Mouse (Mus musculus) adrenal gland, adult 8-10 months (tissue): ENCODE results near the gene Nr1h4. TPM values are rescaled to one million over a fixed set of nuclear protein-coding genes. Genes with fewer than 3 reads are reported as not detected.

ENCODE experiments used
- DNase-seq: peaks from one replicate; pipeline ENCODE4 v3.0.0; 2022
- total RNA-seq, 4 experiments: library from RNA; stranded (reverse); gene quantifications; 2 replicates each; pipeline ENCODE4 v1.2.4; 2022

The Nr1h4 gene
- total RNA-seq, 4 experiments from 2014 or later, result 26.7 to 38.1 (median 32.2) TPM

DNA sequence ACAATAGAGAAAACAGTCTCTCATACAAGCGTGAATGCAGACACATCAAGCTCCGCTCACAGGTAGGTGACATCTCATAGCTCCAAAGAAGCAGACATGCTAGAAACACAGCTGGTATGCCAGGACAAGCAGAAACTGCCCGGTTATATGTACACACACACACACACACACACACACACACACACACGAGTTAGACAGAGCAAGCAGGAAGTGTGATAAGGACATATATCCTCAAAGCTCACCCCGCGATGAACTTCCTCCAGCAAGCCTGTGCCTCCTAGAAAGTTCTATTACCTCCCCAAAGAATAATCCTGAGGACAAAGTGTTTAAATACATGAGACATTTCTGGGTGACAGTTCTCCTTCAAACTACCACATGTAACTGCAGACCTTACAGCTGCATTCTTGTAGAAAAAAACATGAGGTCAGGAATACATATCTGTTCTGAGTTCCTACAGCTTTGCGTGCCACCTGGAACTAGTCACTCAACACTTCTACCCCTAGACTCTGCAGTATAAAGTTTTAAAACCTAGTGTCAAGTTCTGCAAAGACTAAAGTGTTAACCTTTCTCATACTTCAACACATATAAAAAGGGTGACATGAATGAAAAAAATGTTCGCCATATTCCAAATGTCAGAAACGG, 11.5 kb downstream of the Nr1h4 start:
- no peak for DNase-seq

DNA sequence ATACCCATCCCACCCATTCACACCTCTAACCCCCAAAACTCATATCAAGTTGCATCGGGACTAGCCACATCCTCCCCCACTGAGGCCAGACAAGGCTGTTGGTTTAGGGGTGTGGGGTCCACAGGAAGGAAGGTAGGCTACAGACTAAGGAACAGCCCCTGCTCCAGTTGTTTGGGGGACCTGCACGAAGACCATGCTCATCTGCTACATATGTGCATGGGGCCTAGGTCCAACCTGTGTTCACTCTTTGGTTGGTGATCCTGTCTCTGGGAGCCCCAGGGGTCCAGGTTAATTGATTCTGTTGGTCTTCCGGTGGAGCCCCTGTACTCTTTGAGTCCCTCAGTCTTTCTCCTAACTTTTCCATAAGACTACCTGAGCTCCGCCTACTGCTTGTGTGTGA, 13.0 kb downstream of the Nr1h4 start:
- no peak for DNase-seq

DNA sequence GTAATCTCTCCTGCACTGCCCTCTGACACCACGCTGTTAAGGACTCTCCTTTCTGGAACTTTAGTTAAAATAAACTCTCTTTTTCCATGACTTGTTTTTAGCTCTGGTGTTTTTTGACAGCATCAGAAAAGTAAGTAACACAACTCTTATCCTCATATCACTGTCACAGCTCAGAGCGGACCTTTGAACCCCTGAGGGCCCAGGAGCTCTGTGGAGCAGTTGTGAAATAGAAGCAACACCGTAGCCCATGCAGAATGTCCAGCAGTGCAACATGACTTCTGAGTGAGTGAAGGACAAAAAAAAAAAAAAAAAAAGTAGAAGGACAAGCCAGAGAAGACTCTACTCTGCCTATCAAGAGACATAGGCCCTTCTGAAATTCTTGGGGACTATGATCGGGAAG, 14.2 kb downstream of the Nr1h4 start:
- DNase-seq, result no peak

DNA sequence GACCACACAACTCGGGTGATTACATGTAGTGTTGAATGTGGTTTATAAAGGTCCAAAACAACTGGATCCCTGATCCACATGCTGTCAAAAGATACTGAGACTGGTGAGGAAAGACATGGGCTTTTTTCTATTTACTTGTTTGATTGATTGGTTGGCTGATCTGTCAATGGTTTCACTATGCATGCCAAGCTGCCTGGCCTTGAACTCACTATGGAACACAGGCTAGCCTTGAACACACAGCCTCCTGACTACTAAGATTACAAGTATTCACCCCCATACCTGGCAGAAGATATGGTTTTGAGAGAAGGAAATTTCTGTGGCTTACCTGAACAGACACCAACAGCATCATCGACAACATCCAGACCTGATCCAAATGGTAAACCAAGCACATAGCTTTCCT, 15.0 kb downstream of the Nr1h4 start:
- DNase-seq, result no peak

DNA sequence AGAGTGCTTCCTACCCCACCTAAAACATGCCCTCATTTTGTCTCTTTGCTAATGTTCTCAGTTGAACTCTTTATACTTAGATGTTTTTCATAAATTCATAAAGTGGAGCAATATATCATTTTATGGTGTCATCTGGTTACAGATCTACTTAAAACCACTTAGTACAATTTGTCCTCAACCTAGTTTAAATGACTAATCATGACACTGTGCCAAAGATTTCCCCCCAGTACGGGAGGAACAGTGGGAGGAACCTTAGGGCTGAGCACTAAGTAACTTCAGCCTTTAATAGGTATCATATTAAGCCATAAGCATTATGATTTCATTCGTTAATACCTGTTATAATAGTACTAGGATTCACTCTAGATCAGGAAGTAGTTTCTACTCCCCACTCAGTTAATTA, 17.6 kb downstream of the Nr1h4 start:
- no peak for DNase-seq

DNA sequence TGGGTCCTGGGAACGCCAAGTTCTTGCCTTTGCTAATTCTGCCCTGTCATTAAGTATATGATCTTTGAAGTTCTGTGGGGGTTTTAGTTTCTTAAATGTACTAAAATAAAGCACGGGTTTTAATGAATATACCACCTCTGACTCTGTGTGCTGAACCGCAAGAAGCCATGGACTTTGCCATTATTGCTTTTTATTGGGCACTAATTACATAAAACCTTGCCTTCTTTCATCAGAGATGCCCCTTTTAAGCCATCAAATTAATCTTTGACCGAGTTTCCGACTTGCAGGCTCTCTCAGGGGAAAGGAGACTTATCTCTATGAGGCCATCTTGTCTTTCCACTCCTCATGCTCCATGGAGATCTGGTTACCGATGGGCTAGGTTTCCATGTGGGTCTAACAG, 20.8 kb downstream of the Nr1h4 start:
- DNase-seq, result no peak

DNA sequence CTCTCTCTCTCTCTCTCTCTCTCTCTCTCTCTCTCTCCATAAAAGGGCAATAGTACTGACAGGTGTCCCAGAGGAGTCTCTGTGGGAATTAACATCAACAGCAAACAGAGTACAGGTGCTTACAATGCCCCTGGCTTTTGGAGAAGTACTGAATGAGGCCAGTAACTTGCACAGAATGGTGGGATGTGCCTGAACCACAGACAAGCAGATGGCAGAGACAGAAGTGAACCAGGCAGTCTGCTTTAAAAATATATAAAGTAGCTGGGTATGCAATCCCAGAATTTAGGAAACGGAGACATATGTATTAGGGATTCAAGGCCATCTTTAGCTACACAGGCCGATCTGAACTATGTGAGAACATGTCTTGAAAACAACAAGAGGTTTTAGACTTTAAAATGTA, 22.8 kb downstream of the Nr1h4 start:
- DNase-seq, result no peak

DNA sequence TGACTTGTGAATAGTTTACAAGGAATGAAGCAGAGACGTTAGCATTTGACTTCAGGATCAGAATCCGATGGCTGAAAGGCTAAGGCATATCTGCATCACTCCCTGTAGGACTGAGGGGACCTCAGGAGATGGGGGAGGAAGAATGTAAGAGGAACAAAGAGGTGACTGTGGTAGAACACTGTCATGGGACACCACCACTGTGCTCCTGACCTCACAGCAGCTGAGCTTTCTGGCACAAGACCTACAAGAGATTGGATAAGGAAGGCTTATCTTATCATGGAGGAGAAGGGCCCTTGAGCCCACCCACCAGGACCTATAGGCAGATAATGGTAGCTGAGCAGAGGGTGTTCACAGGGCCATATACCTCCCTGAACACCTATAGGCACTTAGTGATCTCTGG, 24.8 kb downstream of the Nr1h4 start:
- DNase-seq, result no peak

DNA sequence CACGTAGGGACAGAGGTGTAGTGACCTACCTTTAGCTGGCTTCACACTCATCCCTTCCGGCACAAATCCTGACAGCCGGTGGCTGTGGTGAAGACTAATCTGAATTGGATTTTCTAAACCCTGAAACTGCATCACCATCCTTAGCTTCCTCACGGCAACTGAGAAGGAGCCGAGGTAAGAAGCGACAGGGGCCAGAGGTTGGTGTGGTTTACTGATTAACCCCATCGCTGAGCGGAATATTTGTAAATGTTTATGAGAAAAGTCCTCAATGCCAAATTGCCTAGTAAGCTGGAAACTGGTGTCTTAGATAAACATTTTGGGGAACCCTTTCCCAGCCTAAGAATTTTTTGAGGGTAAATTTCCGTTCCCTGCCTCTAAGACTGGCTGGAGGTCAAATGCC, 26.9 kb downstream of the Nr1h4 start:
- no peak for DNase-seq

DNA sequence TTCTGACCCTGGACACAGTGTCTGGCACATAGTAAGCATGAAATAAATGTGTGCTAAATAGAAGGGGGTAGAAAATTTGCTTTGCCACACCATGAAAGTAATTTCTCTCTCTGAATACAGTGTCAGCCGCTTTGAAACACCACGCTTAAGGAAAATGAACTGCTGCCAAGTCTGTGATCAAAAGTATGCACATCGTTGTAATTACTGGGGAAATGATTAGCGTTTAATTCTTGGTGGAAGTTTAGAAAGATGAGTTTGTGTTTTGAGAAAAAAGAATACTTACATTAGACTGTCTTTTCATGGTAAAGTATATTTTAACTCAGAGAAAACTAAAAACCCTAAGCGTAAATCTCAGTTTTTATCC, 27.8 kb downstream of the Nr1h4 start:
- no peak for DNase-seq

DNA sequence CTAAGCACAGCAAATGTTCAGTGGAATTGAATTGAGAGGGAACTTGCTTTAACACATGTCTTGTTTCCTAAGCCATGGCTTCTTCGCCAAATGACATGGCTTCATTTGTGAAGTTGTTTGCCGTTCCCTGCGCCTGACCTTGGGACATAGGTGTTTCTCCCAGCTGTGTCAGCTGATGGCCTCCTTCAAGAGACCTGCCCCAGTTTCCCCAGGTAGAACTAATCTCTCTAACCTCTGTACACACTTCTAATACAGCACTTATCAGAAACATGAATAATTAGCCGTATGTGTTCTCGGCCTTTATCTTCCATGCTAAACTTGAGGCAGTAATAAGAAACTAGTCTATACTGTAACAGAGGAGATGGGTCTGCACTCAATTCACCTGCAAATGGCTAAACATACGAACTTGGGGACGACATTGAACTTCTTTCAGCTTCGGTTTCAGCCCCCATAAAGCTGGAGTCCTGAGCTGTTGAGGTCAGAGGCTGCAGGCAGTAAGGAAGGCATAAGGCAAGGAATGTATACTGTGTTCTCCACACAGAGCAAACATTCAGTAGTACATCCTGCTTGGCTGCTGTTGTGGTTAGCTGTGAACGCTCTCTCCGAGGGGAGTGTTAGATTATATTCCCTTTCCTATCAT, 28.3 kb downstream of the Nr1h4 start:
- no peak for DNase-seq

DNA sequence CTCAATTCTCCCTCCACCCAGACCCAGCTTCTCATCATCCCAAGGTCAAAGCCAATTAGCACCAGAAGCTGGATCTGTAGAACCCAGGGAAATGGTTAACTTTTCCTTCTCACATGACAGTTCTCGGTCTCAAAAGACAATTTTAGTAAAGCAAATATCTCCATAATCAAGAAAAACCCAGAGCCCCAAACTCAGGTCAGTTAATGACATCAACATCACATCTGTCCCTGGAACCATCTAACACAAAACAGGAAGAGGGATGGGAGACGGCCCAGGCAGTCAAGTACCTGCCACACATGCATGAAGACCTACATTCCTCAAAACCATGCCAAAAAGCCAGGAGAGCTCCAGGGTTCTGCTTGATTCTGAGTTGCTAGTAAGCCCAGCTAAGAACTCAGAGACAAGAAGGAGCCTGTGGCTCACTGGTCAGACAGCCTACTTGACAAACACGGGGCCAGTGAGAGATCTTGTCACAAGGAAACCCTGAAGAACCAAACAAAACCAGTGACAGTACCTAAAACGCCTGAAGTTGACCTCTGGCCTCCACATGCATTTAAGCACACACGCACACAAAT, 30.3 kb downstream of the Nr1h4 start:
- no peak for DNase-seq

DNA sequence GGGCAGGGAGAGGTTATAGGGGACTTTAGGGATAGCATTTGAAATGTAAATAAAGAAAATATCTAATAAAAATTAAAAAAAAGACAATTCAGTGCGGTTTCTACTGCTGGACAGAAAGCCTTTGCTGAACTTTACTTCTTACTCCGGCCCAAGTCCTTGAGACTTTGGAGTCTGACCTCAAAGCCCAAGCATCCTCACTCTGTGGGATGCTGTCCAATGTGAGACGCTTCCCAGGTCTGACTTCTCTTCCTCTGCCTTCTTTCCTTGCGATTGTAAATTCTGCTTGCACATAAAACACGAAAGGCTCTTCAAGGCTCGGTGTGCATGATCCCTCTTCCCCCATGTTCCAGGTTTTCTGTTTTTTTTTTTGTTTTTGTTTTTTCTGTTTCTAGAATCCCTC, 31.5 kb downstream of the Nr1h4 start:
- DNase-seq, result no peak

DNA sequence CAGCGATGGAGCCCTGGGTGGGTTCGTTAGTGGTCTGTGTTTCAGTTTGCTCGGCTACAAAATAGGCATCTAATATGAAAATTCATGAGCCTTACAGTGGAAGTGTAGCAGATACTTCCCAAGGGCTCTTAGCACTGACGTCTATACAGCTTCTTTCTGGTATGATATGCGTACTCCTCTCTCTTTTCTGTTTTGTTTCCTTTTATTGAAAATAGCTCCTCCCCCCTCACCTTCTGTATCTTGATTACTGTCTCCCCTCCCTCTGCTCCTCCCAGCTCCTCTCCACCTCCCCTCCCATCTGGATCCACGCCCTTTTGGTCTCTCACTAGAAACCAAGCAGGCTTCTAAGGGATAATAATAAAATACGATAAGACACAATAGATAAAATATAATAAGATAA, 37.8 kb downstream of the Nr1h4 start:
- DNase-seq, result no peak

DNA sequence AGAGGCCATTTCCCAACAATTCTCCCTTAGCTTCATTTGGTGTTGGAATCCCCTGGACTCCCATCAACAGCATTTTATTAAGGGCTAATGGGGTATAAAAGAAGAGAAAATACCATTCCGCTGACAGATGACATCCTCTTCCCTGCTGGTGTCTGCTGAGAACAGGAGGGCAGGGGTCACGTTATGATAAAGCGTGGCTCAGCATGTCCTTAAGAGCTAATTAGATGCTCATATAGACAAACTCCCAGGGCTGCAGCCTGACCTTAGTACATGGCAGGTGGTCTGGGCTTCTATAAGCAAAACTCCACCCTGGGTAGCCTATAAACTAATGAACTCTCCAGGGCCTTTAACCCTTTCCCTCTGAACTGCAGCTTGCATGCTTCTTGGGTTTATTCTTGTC, 42.1 kb downstream of the Nr1h4 start:
- no peak for DNase-seq

DNA sequence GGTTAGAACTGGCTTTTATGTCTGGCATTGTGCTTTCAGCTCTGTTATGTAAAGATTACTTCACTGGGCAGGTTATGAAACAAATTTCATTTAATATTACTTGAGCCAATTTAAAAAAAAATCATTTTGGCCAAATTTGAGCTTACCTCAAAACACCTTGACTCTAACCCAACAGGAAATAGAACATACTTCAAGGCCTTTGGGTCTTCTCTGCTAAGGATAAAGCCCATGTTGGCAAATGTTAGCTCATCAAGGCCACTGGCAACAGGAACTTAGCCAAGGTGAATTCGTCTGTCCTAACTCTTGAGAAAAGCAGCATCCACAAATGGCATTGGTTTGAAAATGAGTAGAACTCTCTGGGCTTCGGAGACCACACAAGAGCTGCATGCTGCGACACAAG, 43.1 kb downstream of the Nr1h4 start:
- DNase-seq, result peak; percentile 32

DNA sequence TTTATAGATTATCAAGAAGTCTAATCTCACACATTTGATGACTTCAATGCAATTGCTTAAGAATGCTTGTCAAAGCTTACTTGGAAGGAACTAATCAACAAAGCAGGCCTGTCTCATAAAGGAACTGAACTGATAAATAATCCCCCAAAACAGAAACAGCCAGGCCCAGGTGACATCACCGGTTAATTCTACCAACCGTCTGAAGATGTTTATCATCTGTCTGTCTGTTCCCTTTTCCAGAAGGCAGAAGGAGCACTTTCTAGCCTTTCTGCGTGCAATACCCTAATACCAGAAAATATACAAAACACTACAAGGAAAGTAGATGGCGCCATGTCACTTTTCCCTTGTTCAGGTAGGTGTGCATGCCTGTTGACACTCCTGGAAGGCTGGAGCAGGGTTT, 43.9 kb downstream of the Nr1h4 start:
- no peak for DNase-seq

DNA sequence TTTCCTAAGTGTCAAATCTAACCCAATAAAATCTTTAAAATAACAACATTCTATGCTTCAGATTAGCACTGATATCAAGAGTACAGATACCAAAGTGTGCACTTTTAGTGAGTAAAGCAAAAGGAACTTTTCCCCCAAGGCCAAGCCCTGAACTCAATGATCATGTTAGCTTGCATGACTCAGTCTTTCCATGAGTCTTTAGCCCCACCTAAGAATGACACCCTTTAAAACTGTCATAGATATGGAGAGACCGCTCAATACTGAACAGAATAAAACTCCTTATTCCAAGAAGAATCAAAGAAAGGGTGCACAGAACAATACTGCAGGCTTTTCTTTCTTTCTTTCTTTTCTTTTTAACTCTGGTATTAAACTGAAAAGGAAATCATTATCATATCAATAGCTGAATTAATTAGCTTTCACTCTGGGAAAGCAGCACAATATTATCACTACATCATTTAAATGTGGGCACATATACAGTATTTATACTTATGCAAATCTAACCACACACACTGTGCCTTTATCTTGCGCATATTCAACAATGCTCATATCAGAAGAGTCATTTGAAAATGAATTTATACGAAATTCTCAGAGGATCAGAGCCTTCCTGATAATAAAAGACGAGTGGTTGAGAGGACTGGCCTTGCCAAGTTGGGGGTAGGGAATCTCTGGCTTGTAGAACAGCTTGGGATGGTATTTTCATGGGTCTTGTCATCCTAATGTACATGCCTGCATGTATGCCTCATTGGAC, 46.2 kb downstream of the Nr1h4 start:
- peak; percentile 28 for DNase-seq

DNA sequence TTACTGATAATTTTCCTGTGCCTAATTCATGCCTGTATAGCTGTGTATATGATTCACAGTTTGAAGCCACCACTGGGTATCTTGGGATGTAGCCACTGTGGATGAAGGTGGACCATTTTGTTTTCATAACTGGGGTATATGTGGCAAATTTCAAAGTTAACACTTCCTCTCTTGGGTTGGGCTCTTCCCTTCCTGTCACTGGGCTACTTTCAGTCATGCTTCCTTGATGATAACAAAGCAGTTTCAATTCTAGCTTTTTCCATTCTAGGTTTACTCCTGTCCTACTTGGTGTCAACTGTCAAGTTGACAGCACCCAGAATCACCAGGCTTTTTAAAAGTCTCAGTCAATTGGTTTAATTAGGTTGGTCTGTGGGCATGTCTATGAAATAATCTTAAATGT, 48.5 kb downstream of the Nr1h4 start:
- no peak for DNase-seq

DNA sequence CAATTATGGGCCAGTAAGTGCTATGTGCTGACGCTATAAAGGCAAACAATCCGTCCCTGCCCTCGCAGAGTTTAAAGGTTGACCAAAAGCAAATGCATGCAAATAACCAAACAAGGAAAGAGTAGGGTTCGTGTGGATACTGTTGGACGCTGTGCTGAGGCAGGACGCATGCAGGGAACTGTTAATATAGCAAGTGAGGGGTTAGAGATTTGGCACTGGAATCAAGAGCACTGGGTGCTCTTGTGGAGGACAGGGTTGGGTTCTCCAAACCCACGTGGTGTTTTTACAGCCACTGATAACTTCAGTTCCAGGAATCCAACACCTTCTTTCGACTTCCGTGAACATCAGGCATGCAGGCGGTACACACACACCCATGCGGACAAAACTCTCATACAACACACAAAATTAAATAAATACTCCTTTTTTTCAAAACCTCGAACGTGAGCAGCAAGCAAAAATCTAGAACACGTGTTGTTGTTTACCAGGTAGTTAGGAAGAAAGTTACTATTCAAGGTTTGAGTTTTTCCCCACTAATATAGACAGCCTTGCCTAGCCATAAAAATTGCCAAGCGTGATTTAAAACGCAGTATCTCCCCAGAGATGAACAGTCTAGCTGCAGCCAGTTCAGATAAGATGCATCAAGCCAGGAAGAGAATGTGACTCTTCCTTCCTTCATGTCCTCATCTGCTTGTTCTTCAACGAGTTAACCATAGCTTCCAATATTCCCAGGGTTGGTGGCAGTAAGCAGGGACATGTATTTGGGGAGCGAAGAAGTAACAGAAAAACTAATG, 49.4 kb downstream of the Nr1h4 start:
- no peak for DNase-seq

DNA sequence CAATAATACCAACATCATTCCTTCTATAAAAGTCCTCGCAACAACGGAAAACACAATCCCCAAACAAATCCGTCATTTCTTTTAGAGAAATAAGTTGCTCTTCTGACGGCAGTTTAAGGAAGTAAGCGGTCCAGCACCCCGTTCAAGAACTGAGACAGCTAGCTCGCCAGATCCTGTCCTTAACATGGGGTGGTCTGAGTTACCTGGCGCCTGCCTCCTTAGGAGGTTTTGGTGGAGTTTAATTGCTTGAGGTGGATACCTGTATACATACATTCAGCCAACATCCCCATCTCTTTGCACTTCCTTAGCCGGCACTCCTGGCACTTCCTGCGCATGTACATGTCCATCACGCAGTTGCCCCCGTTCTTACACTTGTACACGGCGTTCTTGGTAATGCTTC, 50.3 kb downstream of the Nr1h4 start:
- DNase-seq, result no peak

DNA sequence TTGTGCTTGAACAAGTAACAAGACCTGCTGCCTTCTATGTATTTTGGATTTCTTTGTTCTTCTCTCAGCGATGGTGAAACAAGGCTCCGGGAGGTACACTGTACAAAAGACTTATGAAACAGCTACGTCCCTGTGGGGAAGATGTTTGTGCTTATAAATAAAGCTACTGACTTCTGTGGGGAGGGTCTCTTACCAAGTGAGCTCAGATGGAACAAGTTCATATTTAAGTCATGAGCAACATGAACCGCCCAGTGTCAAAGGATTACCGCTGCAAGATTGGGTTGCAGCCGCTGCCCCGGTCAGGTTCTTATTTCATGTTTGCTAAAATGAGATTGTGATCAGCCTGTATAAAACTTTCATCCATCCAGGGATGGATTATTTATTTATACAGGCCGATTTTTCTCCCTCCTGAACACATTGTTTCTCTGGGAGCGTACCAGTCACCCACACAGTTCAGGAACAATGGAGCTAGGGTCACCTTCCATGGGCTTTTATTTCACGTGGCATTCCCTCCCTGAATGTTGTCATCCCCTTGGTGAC, 51.2 kb downstream of the Nr1h4 start:
- no peak for DNase-seq

DNA sequence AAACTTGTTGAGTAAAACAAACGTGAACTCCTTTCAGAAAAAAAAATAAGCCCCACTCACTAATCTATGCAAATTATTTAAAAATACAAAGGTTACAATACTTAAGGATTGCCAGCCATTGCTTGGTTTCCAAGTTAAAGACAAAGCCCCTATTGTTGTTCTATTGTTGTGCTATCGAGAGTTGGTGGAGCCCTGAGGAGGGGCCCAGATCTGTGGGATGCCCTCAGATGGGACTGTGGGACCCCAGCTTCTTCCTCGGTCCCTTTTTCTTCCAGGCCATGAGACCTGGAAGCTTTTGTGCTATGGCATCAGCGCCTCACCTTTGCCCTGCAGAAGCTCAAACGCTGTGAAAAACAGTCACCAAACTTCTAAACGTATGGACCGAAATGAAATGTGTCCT, 51.7 kb downstream of the Nr1h4 start:
- DNase-seq, result no peak
